Mouse (Mus musculus) lung, postnatal 36 days (tissue): ENCODE results near the gene Abr.

Source experiments
- DNase-seq: peaks from one replicate; pipeline ENCODE4 v3.0.0; 2022; ENCODE audit warnings: mixed read lengths

The Abr gene

DNA sequence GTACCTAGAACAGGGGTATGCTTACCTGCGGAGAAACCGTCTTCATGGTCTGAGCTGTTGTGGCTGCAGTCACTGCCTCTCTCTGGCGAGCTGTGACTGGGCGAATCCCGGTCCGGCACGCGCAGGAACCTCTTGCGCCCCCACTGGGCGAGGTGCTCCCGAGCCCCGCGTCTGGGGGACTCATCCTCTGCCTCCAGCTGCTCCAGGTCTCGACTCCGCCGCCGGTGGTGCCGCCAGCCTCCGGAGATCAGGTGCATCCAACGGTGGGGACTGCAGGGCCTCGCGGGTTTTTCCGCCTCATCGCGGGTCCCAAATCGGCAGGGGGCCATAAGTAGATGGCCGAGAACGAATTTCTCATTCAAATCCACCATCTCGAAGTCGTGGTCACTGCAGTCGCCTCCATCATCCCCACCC lies at the start of gene Abr:
Abr (minus strand) TSS at position 163 of the 414 bp plus-strand sequence.
- peak; percentile 38 for DNase-seq

DNA sequence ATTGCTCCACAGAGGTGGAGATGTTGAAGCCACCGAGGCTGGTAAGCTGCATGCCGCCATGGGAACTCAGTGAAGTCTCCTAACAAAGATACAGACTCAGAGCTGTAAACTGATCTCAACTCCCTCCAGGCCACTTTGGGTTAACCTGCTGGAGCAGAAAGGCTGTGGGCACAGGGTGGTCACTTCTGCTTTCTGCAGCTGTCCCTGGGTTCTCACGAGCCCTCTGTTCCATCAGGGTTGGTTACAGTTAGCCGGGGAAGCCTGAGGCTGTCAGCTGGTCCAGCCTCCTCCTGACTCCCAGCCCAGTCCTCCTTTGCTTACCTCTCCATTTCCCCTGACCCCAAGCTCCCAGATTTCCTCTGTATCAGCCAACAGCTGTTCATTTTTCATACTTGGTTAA lies 45.7 kb upstream of the Abr start:
- no peak for DNase-seq

DNA sequence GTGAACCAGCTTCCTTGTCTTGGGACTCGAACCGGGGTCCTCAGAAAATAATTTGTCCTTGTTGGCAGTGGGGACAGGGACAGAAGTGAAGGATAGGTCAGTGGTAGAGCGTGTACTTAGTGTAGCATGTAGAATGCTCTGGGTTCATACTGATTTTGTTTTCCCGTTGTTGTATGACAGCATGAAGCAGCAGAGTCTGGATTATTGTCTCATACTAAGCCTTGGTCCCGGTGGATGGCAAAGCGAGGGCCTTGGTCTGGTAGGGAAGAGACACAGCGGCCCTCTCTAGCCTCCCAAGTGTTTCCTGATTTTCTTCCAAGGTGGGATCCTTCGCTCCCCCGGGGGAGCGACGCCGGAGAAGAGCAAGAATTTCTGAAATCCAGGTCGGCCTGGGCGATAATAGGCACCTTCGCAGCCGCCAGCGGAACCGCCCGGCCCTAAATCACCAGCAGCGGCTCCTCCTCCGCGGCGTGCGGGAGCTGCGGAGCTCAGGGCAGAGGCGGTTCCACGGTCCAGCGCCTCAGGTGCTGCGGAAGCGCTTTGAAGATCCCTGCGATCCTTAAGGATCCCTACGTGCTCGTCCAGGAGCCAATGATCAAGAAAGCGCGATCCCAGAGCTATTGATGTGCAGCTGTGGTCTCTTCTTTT lies 44.0 kb upstream of the Abr start:
- DNase-seq = no peak

DNA sequence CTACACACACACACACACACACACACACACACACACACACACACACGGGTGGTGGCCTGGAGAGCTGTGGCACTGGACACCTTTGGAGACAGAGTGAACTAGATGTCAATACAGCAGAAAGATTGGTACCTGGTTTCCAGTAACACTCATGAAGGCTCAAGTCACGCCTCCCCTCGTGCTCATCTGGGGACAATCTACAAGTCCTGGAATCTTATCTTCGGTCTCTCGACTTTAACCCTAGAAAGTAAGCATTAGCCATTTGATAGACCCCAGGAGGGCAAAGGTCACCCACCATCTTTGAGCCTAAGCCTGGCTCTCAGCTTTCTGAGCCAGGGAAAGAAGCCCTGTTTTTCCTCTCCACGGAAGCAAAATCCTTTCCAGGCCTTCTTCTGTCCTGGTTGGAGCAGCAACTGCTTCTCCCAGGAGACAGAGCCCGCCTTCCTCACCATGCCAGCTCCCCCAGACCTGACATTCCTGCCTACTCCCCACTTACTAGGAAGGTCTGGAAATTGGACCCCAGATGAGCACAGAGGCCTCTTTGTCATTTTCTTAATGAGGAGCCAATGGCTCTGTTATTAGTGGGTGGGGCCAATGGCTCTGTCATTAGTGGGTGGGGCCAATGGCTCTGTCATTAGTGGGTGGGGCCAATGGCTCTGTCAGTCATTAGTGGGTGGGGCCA lies 39.8 kb upstream of the Abr start:
- DNase-seq = no peak

DNA sequence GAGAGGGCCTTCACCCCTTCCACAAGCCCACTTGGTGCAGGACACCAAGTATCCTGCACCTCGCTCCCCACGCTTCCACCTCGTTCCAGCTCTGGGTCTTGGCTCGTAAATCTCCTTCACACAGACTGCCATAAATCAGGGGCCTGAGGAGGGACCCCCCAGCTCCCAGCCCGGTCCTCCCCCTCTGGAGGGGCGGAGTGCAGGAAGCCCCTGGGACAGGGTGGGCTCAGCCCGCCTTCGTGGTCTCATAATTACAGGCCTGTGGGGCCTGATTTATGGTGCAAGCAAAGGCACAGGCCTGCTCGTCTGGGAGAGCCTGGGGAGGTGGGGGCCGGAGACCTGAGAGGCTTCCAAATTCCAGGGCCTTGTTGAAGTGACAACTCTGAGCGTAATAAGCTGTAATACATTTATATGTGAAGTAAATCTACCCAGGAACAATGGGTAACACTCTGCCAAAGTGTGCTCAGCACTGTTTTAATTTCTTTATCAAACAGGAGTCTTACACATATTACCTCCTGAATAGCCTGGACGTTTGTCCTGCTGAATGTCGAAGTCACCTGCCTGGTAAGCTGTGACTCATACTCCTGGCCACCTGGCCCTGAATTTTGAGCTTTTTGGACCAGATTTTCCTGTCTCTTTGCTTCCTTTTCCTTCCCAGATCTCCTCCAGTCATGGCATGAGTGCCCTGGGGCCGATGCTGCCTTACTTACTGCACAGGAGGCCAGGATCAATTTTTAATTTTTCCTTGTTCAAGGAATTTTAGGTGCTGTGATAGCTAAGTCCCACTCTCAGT lies 37.2 kb upstream of the Abr start:
- no peak for DNase-seq

DNA sequence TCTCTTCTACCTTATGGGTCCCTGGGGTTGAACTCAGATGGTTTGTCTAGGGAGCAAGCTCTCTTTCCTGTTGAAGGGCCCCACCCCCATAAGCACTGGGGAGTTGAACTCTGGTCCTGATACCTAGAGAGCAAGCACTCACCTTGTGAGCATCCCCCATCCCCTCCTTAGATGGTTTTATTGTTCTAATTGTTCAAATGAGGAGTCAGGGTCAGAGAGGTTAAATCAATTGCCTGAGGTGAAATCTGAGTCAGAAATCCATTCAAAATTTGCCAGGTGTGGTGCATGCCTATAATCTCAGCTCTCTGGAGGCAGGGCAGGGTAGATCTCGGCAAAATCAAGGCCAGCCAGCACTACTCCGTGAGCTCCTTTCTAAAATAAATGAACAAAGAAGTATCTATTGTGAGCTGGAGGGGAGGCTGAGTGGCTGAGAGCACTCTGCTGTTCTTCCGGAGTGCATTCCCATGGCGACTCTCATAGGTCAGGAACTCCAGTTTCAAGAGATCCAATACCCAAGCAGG lies 35.4 kb upstream of the Abr start:
- no peak for DNase-seq

DNA sequence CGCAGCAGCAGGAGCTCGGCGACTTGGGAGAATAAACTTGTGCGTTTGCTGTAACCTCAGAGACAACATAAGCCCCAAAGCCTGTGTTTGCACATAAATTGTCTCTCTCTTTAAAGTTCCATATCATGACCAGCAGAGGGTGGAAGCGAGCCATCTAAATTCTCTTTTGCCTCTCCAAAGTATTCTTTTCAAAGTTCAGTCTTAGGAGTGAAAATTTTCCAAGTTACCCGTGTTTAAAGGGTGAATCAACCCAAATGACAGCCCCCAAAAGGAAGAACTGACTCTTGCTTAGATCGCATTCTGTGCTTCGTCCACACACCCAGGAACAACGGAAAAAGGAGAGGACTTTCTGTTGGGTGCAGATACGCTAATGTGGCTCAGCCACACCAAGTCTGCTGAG lies 33.0 kb upstream of the Abr start:
- DNase-seq = peak; percentile 59

DNA sequence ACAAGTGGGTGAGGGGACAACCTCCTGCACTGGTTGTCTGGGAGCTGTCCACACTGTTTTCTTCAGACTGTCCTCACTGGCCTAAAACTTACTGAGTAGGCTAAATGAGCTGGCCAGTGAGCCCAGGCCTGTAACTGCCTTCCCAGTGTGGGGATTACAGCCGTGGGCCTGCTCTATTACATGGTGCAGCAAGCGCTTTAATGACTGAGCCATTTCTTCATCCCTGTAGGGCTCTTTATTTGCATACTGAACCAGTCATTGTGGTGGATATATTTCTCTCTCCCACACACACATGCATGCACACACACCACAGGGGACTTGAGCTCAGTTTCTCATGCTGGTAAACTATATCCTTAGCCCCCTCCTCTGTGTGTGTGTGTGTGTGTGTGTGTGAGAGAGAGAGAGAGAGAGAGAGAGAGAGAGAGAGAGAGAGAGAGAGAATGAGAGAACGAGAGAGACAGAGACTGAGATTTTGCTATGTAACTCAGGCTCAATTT lies 30.8 kb upstream of the Abr start:
- DNase-seq = no peak

DNA sequence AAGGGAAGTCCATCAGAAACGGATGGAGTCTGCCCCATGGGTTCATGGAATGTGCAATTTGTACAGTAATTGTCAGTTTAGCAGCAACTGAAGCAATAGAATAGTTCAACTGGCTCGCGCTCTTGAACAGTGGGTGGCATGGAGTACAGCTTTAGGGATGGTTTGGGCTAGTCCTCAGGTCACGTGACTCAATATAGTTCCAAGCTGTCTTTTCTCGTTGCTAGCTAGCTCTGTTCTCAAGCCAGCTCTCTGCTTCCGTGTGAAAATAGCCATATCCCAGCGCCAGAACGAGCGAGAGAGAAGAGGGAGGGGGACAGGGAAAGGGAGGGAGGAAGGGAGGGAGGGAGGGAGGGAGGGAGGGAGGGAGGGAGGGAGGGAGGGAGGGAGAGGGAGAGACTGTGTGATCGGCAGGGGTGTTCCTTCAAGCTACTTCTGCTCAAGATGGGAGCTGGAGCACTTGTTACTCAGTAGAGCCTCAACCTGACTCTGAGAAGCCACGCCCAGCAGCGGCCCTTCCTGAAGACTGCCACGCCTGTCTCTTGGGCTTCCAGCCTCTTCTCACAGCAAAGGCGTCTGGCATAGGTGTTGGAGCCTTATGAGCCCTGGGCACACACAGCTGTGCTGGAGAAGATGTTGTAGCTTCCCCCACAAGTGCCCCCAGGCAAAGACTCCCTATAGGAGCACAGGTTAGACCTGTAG lies 28.9 kb upstream of the Abr start:
- no peak for DNase-seq

DNA sequence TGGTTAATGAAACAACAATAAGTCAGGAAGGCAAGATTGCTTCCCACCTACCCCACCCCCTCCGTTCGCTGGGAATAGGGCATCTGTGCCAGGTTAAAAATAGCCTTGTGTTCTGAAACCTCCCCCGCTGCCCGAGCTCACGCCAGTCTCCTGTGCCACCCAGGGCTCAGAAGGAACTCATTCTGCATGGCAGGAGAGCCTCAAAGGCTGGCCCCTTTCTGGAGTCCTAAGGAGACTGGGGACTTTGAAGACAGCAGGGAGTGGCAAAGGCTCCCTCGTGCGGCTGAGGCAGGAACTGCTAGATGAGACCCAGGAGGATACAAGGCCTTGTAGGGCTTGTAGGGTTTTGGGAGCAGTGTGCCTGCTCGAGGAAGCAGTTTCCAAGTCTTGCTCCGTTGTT lies 25.4 kb upstream of the Abr start:
- peak; percentile 83 for DNase-seq

DNA sequence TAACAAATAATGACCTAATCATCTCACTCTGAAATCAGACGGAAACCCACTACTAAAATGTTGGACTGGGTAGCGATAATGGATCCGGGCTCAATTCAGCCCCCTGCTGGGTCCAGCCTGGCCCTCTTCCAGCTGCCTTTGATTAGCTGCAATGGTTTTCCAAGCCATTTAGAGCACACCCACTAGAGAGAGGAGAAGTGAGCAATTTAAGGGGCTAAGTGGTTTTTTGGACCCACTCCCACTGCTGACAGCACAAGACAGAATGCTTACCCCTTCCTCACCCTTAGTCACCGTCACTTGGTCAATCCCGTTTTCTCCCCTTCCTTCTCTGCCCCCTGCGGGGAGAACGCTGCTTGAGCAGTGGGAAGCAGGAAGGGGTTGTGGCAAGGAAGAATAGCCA lies 24.9 kb upstream of the Abr start:
- no peak for DNase-seq

DNA sequence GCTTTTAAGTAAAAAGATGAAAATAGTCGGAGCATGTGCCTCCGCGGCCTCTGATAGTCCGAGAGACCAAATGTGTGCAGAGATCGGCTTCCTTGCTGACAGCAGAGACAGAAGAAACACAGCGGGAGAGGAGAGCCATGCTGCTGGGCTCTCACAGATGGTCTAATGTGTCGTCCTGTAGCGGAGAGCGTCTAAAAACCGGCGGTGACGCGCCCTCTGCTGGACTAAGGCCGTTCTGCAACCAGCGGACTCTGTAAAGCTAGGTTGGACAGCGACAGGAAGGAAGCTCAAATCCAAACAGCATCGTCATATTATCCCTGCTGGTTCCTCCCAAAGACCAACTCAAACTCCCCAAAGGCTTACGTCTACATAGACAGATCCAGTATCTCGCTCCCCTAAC lies 23.8 kb upstream of the Abr start:
- peak; percentile 94 for DNase-seq

DNA sequence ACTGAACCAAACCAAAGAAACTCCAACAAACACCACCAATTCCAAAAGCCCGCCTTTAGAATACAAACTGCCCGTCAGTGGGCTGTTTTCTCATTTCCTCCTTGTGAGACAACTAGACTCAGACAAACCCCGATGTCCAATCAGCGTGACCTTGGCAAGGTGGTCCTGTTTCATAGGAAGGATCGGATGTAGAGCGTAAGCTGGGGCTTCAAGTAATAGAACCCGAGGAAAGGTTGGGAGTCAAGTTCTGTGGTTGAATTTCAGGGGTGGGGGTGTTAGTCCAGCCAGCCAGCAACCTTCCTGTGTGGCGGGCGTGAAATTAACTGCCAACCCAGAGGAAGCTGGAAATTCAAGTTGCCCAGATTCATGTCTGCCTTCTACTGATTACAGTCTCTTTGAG lies 22.9 kb upstream of the Abr start:
- no peak for DNase-seq

DNA sequence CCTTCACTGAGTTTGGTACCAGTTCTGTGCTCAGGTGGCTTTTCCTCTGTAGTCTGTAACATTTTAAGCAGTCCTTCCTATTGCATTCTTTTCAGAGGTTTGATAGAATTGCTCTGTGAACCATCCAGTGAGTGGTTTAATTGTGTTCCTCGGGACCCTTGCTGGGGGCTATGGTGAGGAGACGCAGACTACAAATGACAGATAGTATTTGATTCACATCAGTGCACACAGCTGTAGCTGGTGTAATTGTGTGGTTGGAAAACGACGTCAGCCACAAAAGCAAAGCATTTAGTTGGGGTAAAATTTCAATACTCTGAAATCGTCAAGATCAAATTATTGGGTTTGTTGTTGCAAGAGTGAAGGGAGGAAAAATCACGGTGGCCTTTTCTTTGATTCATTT lies 22.1 kb upstream of the Abr start:
- no peak for DNase-seq

DNA sequence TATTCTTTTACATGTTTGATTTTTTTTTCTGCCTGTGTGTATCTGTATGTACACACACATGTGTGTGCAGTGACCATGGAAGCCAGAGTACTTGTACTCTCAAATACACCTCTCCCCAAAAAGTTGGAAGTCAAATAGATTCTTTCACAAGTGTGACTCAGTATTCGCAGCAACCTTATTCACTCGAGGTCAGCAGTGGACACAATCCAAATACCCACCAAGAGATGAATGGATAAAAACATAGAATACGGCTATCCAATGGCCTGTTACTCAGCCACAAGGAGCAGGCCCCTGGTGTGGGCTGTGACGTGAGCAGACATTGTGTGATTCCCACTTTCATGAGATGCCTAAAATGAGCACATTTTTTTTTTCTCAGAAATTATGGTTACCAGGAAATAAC lies 18.1 kb upstream of the Abr start:
- no peak for DNase-seq

DNA sequence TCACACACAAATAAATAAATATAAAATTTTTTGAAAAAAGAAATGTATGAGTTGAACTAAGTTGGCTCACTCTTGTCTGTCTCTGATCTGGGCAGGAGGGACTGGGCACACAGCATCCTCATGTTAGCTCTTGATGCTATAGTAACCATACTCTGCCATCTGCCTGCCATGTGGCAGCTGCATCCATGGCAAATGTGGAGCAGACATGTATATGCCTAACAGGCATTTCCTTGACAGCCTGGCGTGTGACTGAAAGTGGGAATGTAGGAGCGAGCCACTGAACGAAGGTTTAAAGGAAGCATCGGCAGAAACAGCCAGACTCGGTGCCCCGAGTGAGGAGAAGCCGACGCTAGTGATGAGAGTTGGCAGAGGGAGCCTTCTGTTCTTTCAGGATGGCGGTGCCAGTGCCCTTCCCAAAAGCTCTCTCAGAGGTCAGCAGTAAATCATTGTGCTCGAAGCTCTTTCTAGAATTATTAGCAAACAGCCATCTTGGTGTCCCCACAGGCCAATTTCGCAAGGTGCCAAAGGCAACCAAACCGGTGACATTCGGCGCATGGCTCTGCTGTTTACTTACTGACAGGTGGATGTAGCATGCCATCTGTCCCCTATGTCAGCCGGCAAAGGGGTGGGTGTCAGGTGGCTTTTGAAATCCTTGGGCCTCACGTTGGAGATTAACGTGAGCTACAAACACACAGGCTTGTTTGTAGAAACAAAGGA lies 17.3 kb upstream of the Abr start:
- DNase-seq = no peak

DNA sequence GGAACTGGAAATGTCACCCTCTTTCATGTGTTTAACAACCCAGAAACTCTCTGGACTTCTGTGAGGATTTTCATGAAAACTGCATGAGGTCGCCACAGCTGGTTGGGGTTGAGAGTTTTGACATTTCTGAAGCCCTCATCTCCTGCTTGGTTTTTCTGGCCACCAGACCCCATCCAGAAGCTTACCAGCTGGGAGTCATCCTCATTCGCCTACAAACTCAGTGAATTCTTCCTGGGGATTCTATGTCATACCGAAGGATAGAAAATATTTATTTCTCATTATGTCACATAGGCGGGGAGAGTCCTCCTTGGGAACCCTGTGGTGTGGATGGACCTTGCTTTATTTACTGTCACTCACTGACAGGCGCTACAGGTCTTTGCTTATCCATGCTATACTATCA lies 8.4 kb upstream of the Abr start:
- peak; percentile 16 for DNase-seq

DNA sequence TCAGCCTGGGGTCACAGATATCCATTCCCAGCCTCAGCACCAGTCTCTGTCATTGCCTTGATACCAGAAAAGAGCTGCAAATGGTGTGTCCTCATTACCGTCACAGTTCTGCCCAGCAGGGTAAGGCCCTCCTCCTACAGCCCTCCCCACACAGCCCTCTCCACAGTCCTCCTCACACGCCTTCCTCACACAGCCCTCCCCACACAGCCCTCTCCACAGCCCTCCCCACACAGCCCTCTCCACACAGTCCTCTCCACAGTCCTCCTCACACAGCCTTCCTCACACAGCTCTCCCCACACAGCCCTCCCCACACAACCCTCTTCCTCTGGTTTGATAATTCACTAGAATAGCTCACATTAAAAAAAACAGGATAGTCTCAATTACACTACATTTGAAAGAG lies 7.9 kb upstream of the Abr start:
- no peak for DNase-seq

DNA sequence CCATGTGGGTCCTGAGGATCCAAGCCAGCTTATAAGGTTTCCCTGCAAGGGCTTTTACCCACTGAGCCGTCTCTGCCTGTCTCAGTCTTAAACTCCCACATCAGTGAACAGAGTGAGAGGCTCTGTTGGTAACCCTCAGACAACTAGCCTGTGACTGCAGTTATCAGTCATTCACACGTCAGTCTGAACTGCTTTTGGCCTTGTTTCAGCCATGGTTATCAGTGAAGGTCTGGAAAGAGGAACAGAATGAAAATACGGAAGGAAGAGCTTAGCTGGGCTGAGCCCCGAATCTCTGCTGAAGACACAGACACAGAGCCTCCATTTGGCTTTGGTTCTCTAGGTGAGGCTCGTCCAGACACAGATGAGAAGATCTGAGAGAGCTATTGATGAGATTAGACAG lies 6.5 kb upstream of the Abr start:
- peak; percentile 25 for DNase-seq

DNA sequence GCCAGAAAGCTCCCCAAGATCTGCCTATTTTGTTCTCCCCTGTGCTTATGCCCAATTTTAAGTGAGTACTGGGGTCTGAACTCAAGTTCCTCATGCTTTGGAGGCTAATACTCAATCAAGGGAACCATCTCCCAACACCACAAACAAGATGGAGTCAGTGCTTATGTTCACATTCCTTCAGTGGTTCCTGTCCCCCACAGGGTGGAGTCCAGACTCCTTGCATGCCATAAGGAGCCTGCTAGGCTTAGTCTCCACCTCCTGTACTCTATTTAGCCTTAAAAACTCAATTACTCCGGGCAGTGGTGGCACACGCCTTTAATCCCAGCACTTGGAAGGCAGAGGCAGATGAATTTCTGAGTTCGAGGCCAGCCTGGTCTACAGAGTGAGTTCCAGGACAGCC lies 2.8 kb upstream of the Abr start:
- DNase-seq = no peak

DNA sequence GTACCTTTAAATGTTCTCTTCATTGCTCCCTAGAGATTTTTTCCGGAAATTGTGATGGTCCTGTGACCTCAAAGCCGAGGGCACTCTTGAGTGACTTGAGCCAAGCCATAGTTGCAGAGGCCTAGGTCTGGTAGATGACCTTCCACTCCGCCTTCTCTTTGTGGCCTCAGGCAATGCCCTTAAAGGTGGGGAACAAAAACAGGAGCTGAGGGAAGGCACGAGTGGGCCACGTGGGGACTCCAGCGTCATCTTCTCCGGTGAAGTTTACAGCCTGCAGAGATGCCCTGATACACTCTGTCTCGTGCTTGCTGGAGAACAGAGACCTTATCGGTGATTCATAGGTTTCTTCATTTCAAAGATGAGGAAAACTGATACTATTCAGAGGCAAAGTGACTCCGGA lies 2.0 kb upstream of the Abr start:
- DNase-seq = no peak

DNA sequence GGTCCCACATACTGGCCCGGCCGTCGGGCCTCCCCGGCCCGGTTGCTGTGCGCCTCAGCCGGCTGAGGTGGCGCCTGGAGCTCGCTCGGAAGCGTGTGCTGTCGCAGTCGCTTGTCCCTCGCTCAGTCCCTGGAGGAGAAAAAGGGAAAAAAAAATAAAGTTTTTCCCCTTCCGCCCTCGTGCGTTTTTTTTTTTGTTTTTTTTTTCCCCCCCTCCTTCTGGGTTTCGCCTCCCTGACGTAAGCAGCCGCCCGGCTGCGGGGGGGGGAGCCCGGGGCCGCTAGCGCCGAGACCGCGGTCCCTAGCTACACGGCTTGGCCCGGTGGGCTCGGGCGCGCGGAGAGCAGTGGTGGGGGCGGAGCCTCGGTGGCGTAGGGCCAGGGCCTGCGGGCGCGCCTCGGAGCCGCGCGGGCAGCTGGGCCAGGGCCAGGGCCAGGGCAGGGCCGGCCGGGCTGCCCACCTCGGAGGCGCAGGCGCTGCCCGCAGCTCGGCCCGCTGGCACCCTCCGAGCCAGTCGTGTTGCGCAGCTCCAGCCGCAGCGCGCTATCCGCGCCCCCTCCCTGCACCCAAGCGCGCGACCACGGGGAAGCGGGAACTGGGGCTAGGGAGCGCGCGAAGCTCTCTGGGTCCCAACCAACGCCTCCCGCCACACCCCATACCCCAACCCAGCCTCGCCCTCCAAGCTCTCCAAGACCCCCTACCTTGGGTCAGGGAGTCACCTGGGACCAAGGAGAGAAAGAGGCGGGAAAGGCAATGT lies 1.3 kb upstream of the Abr start:
- peak; percentile 62 for DNase-seq
